Mouse (Mus musculus) gastrocnemius, postnatal 4 days (tissue): Measurements from ENCODE around the gene Agbl4. TPM values are rescaled to one million over a fixed set of nuclear protein-coding genes. Genes with fewer than 3 reads are reported as not detected.

Experiments
- DNase-seq, 2 experiments: peaks; one replicate each; pipeline ENCODE4 v3.0.0; 2021 to 2022; ENCODE audit warnings: low spot score in 2 of 2, mixed read lengths in 2 of 2
- total RNA-seq, 2 experiments: library from RNA; stranded (reverse); gene quantifications; 2 replicates each; pipeline ENCODE4 v1.2.3; 2021

Agbl4 gene
- total RNA-seq, 2 experiments from 2014 or later: not detected

GRCm38 (mm10) chr4:111638948-111639708 lies 1241.7 kb downstream of the Agbl4 start:
- DNase-seq: no peak

GRCm38 (mm10) chr4:111645117-111645830 lies 1247.8 kb downstream of the Agbl4 start:
- no peak for DNase-seq

- DNase-seq: peak in 1 of 2 experiments; percentile 11
Measured at GRCm38 (mm10) chr4:111645831-111646166, 1248.3 kb downstream of the Agbl4 start.

GRCm38 (mm10) chr4:111653451-111653850 lies 1256.0 kb downstream of the Agbl4 start:
- DNase-seq: no peak

GRCm38 (mm10) chr4:111663730-111664129 lies 1266.3 kb downstream of the Agbl4 start:
- no peak for DNase-seq

GRCm38 (mm10) chr4:111664146-111664545 lies 1266.7 kb downstream of the Agbl4 start:
- peak in 1 of 2 experiments; percentile 9 for DNase-seq

GRCm38 (mm10) chr4:111666713-111667112 lies 1269.3 kb downstream of the Agbl4 start:
- DNase-seq: no peak

- no peak for DNase-seq
Measured at GRCm38 (mm10) chr4:111669369-111669768, 1271.9 kb downstream of the Agbl4 start.

- DNase-seq: no peak
Measured at GRCm38 (mm10) chr4:111670566-111671421, 1273.3 kb downstream of the Agbl4 start.

GRCm38 (mm10) chr4:111671440-111671839 lies 1274.0 kb downstream of the Agbl4 start:
- DNase-seq: no peak

GRCm38 (mm10) chr4:111673904-111674303 lies 1276.4 kb downstream of the Agbl4 start:
- no peak for DNase-seq

- DNase-seq: no peak
Measured at GRCm38 (mm10) chr4:111681926-111682325, 1284.5 kb downstream of the Agbl4 start.

GRCm38 (mm10) chr4:111682793-111683192 lies 1285.3 kb downstream of the Agbl4 start:
- no peak for DNase-seq

GRCm38 (mm10) chr4:111683843-111684242 lies 1286.4 kb downstream of the Agbl4 start:
- no peak for DNase-seq

- no peak for DNase-seq
Measured at GRCm38 (mm10) chr4:111685951-111686350, 1288.5 kb downstream of the Agbl4 start.

GRCm38 (mm10) chr4:111686951-111687350 lies 1289.5 kb downstream of the Agbl4 start:
- DNase-seq: peak in 1 of 2 experiments; percentile 43

GRCm38 (mm10) chr4:111687613-111688012 lies 1290.2 kb downstream of the Agbl4 start:
- DNase-seq: peak; percentile 61 to 77

- DNase-seq: peak in 1 of 2 experiments; percentile 9
Measured at GRCm38 (mm10) chr4:111691057-111691543, 1293.6 kb downstream of the Agbl4 start.

GRCm38 (mm10) chr4:111701381-111701780 lies 1303.9 kb downstream of the Agbl4 start:
- no peak for DNase-seq

- DNase-seq: no peak
Measured at GRCm38 (mm10) chr4:111704126-111704525, 1306.7 kb downstream of the Agbl4 start.

- DNase-seq: no peak
Measured at GRCm38 (mm10) chr4:111704975-111705374, 1307.5 kb downstream of the Agbl4 start.
